Mouse (Mus musculus) forebrain, embryonic 15.5 days (tissue): ENCODE data around the gene 1700066M21Rik. TPM values are rescaled to one million over a fixed set of nuclear protein-coding genes. Genes with fewer than 3 reads are reported as not detected.

Experiments used
- ATAC-seq: fragments of 200-750 bp; cut with Nextera tagmentation; replicated peaks from 2 replicates; pipeline ENCODE4 v1.8.0; 2017; ENCODE audit warnings: mild to moderate bottlenecking, moderate TSS enrichment, moderate library complexity
- H3K27ac ChIP-seq: fragments of 300-500 bp; sonication (generic); replicated peaks from 2 replicates; pipeline ENCODE4 v1.5.1; 2015; ENCODE audit warnings: mild to moderate bottlenecking, inconsistent platforms
- H3K27me3 ChIP-seq: fragments of 300-500 bp; sonication (generic); 2 replicates; pipeline ENCODE4 v1.6.1; 2015; ENCODE audit warnings: inconsistent platforms
- H3K36me3 ChIP-seq: fragments of 300-500 bp; sonication (generic); 2 replicates; pipeline ENCODE4 v1.6.1; 2015; ENCODE audit warnings: mild to moderate bottlenecking, inconsistent platforms
- H3K4me1 ChIP-seq: fragments of 300-500 bp; sonication (generic); 2 replicates; pipeline ENCODE4 v1.6.1; 2015; ENCODE audit warnings: inconsistent platforms
- H3K4me2 ChIP-seq: fragments of 300-500 bp; sonication (generic); replicated peaks from 2 replicates; pipeline ENCODE4 v1.6.1; 2015; ENCODE audit warnings: mild to moderate bottlenecking, inconsistent platforms
- H3K4me3 ChIP-seq: fragments of 300-500 bp; sonication (generic); 2 replicates; pipeline ENCODE4 v1.5.1; 2015; ENCODE audit warnings: mild to moderate bottlenecking, inconsistent platforms
- H3K9ac ChIP-seq: fragments of 300-500 bp; sonication (generic); replicated peaks from 2 replicates; pipeline ENCODE4 v1.6.1; 2015; ENCODE audit warnings: mild to moderate bottlenecking, inconsistent platforms
- H3K9me3 ChIP-seq: fragments of 300-500 bp; sonication (generic); 2 replicates; pipeline ENCODE4 v1.6.1; 2016; ENCODE audit warnings: inconsistent platforms
- WGBS: fragments of 180-500 bp; shearing (Covaris S2); methylation state at CpG from one replicate; pipeline ENCODE4 v1.1.7; 2015; ENCODE audit warnings: mixed read lengths; 5-methylcytosine and 5-hydroxymethylcytosine counted together
- polyA plus RNA-seq: library from polyadenylated mRNA; unstranded; fragments of >200 nt; fragmentation: Nextera tagmentation; extraction: Ambion mirVana; gene quantifications from 2 replicates; pipeline ENCODE4 v1.2.1, GENCODE M21; 2015

1700066M21Rik gene
- polyA plus RNA-seq, result 34.1 and 35.4 TPM in 2 replicates

DNA sequence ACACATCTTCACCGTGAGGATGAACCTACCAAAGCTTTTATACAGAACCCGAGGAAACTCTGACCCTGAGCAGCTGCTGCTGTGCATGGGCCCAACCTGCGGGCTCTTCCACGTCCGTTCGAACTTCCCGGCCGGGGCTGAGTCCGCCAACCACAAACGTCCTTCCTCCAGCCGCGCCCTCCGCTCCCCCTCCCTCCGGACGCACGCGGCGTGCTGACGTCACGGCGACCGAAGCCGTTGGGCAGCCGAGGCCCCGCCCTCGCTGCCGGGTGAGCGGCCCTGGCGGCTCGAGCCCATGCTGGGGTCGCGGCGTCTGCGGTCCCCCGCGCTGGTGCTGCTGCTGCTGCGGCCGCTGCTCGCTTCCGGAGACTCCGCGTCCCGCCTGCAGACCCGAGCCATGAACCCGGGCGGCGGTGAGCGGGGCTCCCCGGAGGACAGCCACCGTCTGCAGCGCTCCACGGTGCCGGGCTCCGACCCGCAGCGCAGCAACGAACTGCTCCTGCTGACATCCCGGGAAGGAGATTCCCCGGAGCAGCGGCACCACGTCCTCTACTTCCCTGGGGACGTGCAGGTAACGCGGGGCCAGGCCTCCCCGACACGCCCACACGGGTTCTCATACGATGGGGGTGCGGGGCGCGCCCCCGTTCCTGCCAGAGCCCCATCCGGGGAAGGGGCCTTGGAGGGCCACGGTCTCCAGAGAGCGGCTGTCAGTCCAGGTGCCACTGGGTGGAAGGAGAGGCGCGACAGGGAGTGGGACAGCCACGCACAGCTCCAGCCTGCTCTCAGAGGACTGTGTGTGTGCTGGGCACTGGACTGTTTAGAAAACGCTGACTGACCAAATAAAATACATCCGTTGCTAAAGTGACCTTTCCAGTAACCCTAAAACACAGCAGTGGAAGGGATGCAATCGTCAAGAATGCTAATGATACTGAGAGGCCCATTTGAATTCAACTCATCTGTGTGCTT lies at the start of gene 1700066M21Rik:
Gene 1700066M21Rik, plus strand, starts transcription at position 245 of the 966 bp plus-strand sequence.
- Histone ChIP-seq H3K36me3 (no peaks in the 10 kb centered on the region), H3K9me3 (no peaks in the 10 kb centered on the region), H3K4me3 (peak within 1 kb of the TSS; percentile 93), H3K9ac (peak within 1 kb of the TSS; percentile 92), H3K4me2 (peak within 1 kb of the TSS; percentile 87), H3K27ac (peak within 1 kb of the TSS; percentile 87), H3K27me3 (no peaks in the 10 kb centered on the region), H3K4me1 (peaks cover 28% of the 10 kb centered on the region)
- peak; percentile 96 for ATAC-seq
- WGBS, result under 1% methylated on average over 81 of the region's 81 CpGs

GRCm38 (mm10) chr1:57329285-57330093 lies 47.9 kb upstream of the 1700066M21Rik start:
- Histone ChIP-seq H3K36me3 (no peaks in the 10 kb centered on the region), H3K9me3 (no peaks in the 10 kb centered on the region), H3K4me2 (no peak overlapping the region), H3K9ac (no peak overlapping the region), H3K27ac (peak overlapping the region; percentile 91), H3K27me3 (no peaks in the 10 kb centered on the region), H3K4me1 (peaks cover 53% of the 10 kb centered on the region), H3K4me3 (no peak overlapping the region)
- ATAC-seq, result peak; percentile 75
- 51% methylated on average over 5 of the region's 5 CpGs for WGBS

GRCm38 (mm10) chr1:57330228-57330627 lies 47.2 kb upstream of the 1700066M21Rik start:
- Histone ChIP-seq H3K4me3 (no peak overlapping the region), H3K27me3 (no peaks in the 10 kb centered on the region), H3K27ac (peak overlapping the region; percentile 59), H3K4me1 (peaks cover 53% of the 10 kb centered on the region), H3K4me2 (no peak overlapping the region), H3K9me3 (no peaks in the 10 kb centered on the region), H3K9ac (no peak overlapping the region), H3K36me3 (no peaks in the 10 kb centered on the region)
- ATAC-seq, result peak; percentile 91
- 20% methylated on average over 6 of the region's 6 CpGs for WGBS

DNA sequence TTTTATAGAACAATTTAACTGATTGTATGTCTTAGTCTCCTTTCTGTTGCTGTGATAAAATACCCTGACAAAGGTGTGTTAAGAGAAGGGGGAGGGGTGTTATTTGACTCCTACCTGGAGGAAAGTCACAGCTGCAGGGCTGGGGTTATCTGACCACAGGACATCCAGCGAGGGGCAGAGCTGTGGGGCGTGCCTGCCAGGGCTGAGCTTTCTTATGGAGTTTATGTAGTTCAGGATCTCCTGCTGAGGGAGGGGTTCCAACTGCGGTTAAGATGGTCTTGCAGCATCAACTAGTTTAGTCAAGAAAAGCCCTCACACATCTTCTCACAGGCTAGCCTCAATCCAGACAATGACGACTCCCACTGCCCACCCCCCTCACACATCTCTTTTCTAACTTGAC lies 45.4 kb upstream of the 1700066M21Rik start:
- 51% methylated on average over 4 of the region's 4 CpGs for WGBS
- Histone ChIP-seq H3K36me3 (no peaks in the 10 kb centered on the region), H3K9me3 (no peaks in the 10 kb centered on the region), H3K27me3 (no peaks in the 10 kb centered on the region), H3K27ac (no peak overlapping the region), H3K4me2 (no peak overlapping the region), H3K4me1 (peaks cover 41% of the 10 kb centered on the region), H3K9ac (no peak overlapping the region), H3K4me3 (no peak overlapping the region)
- no peak for ATAC-seq

GRCm38 (mm10) chr1:57333550-57334213 lies 43.7 kb upstream of the 1700066M21Rik start:
- Histone ChIP-seq H3K36me3 (no peaks in the 10 kb centered on the region), H3K4me3 (no peak overlapping the region), H3K27ac (peak overlapping the region; percentile 46; the same call in 1 of the 2 replicates), H3K4me2 (no peak overlapping the region), H3K9me3 (no peaks in the 10 kb centered on the region), H3K4me1 (peaks cover 32% of the 10 kb centered on the region), H3K9ac (no peak overlapping the region), H3K27me3 (no peaks in the 10 kb centered on the region)
- WGBS, result 14% methylated on average over 11 of the region's 11 CpGs
- ATAC-seq, result no peak

DNA sequence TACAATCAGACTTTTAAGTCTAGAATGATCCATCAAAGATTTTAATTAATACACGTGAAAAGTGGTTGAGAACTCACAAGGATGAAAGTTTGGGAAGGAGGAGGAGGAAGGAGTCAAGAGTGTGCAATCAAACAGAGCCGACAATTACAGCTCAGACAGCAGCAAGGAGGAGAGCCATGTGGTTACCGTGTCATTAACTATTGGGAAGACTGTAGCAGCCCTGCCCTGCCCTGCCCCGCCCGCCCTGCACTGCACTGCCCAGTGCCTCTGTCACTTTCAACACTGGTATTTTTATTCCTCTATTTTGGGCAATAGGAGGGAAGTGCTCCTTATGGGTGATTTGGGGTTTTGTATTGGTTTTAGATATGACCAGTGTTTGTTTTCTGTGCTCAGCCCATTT lies 42.2 kb upstream of the 1700066M21Rik start:
- Histone ChIP-seq H3K4me3 (no peak overlapping the region), H3K9ac (no peak overlapping the region), H3K9me3 (no peaks in the 10 kb centered on the region), H3K27me3 (no peaks in the 10 kb centered on the region), H3K27ac (no peak overlapping the region), H3K36me3 (no peaks in the 10 kb centered on the region), H3K4me2 (no peak overlapping the region), H3K4me1 (peaks cover 20% of the 10 kb centered on the region)
- 79% methylated on average over 5 of the region's 5 CpGs for WGBS
- no peak for ATAC-seq

- WGBS, result 57% methylated on average over 14 of the region's 14 CpGs
- no peak overlapping the region for H3K9ac ChIP-seq
- no peaks in the 10 kb centered on the region for H3K9me3 ChIP-seq
- H3K27me3 ChIP-seq, result no peaks in the 10 kb centered on the region
- H3K4me3 ChIP-seq, result no peak overlapping the region
- H3K27ac ChIP-seq, result no peak overlapping the region
- no peak for ATAC-seq
- H3K36me3 ChIP-seq, result no peaks in the 10 kb centered on the region
- no peak overlapping the region for H3K4me2 ChIP-seq
- peaks cover 12% of the 10 kb centered on the region for H3K4me1 ChIP-seq
Observed at GRCm38 (mm10) chr1:57339156-57339796, 38.1 kb upstream of the 1700066M21Rik start.

GRCm38 (mm10) chr1:57341197-57341596 lies 36.2 kb upstream of the 1700066M21Rik start:
- no peaks in the 10 kb centered on the region for H3K27me3 ChIP-seq
- peaks cover 12% of the 10 kb centered on the region for H3K4me1 ChIP-seq
- no peak overlapping the region for H3K9ac ChIP-seq
- no peak overlapping the region for H3K4me2 ChIP-seq
- H3K9me3 ChIP-seq, result no peaks in the 10 kb centered on the region
- no peak for ATAC-seq
- H3K4me3 ChIP-seq, result no peak overlapping the region
- 10% methylated on average over 2 of the region's 2 CpGs for WGBS
- no peak overlapping the region for H3K27ac ChIP-seq
- no peaks in the 10 kb centered on the region for H3K36me3 ChIP-seq

DNA sequence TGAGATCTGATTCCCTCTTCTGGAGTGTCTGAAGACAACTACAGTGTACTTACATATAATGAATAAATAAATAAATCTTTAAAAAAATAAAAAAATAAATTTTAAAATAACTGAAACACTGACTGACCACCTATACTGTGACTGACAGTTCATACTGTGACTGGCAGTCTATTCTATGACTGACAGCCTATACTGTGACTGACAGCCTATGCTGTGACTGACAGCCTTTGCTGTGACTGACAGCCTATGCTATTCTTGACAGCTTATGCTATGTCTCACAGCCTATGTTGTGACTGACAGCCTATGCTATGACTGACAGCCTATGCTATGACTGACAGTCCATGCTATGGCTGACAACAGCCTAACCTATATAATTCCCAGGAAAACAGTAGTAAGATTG lies 29.9 kb upstream of the 1700066M21Rik start:
- Histone ChIP-seq H3K4me3 (no peak overlapping the region), H3K4me2 (no peak overlapping the region), H3K9me3 (no peaks in the 10 kb centered on the region), H3K36me3 (no peaks in the 10 kb centered on the region), H3K4me1 (peaks cover 3% of the 10 kb centered on the region; the same call in 1 of the 2 replicates), H3K27me3 (no peaks in the 10 kb centered on the region), H3K9ac (no peak overlapping the region), H3K27ac (no peak overlapping the region)
- ATAC-seq, result no peak

DNA sequence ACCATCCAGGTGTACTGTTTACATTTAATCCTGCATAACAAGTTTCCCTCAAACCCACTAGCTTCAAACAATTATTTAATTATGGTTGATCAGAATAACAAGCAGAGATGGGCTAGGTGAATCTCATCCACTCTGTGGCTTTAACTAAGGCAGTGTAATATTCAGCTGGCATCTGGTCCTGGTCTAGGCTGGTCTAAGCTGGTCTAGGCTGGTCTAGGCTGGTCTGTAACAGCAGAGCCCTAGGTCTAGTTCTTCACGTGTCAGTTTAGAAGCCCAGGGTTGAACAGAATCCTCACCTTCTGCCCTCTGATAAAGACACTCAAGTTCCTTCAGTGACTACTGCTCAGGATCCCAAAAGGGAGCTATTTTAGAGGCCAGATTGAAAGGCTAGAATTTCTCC lies 25.5 kb upstream of the 1700066M21Rik start:
- Histone ChIP-seq H3K4me3 (no peak overlapping the region), H3K4me1 (no peaks in the 10 kb centered on the region), H3K27ac (no peak overlapping the region), H3K4me2 (no peak overlapping the region), H3K36me3 (no peaks in the 10 kb centered on the region), H3K9ac (no peak overlapping the region), H3K9me3 (no peaks in the 10 kb centered on the region), H3K27me3 (no peaks in the 10 kb centered on the region)
- ATAC-seq, result no peak
- 79% methylated on average over 1 of the region's 1 CpGs for WGBS

- no peak overlapping the region for H3K27ac ChIP-seq
- H3K4me2 ChIP-seq, result no peak overlapping the region
- no peak for ATAC-seq
- 0 out of 2 replicates have a peak, but pooled peaks cover 4% of the 10 kb centered on the region for H3K4me1 ChIP-seq
- no peak overlapping the region for H3K9ac ChIP-seq
- WGBS, result 59% methylated on average over 5 of the region's 5 CpGs
- H3K4me3 ChIP-seq, result no peak overlapping the region
- H3K9me3 ChIP-seq, result no peaks in the 10 kb centered on the region
- no peaks in the 10 kb centered on the region for H3K36me3 ChIP-seq
- no peaks in the 10 kb centered on the region for H3K27me3 ChIP-seq
Observed at GRCm38 (mm10) chr1:57358546-57358945, 18.9 kb upstream of the 1700066M21Rik start.
